Mouse (Mus musculus): ENCODE measurements around the gene Ccl21a. TPM values are rescaled to one million over a fixed set of nuclear protein-coding genes. Genes with fewer than 3 reads are reported as not detected.

The Ccl21a gene
- total RNA-seq (2023): not detected

DNA sequence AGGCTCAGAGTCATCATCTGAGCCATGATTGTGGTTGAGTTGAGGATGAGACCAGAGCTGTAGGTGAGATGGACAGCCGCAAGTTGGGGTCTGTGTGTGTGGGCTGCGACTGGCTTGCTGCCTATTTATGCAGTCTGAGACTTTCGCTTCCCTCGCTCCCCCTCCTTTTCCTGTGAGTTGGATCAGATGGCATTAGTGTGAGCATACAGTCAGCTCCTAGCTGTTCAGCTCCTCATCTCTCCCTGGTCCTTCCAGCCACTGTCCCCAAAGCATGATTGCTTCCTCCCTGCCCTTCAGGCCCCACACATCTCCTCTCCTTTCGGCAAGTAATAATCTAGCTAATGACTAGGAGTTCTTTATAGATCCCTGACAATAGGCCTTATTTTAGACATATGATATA is at the start of gene Ccl21a:
TSS of gene Ccl21a (minus strand) at position 101 of the 400 bp plus-strand sequence.

DNA sequence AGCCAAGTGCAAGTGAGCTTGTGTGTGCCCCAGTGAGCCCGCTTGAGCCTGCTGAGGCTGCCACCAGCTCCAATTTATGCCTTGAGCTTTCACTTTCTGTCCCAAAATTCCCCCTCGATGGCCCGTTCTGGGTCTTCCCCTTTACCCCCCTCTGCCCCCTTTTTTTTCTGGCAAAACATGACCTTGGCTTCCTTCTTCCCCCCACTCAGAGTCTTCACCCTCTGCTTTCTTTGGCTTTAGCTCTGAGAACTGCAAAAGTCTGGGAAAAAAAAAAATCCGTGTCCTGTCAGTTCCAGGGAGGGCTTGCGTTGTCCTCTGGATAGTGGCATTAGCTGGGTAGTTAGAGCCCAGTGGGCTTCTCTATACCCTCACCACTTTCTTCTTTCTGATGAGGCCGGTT is 17.3 kb downstream of the Ccl21a start, which contains the start of gene Ccl19:
TSS of gene Ccl19 (minus strand) at position 101 of the 400 bp plus-strand sequence.

DNA sequence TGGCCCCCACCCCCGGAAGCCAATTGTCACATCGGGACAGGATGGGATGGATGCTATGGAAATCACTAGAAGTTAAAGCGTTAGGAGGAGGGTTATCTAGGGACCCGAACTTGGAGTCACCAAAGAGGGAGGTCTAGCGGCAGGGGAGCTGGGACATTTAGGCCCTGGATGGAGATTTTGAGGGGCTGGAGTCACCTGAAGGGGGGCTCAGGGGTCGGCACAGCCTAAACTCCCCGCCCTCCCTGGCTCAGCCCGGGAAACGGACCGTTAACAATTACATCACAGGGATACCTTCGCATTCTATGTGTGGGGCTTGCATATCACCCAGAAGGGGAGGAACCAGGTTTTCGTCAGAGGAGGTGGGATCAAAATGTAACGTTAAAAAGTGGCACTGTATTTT is 38.5 kb downstream of the Ccl21a start, which contains the start of gene 4930578G10Rik:
TSS of gene 4930578G10Rik (plus strand) at position 301 of the 400 bp plus-strand sequence.

Other genes with a start within 250 kb of the Ccl21a start
- not detected for gene Fam205a2, start 245.8 kb downstream of the Ccl21a start, total RNA-seq (2023)
- gene Gm10591, start 161.8 kb downstream of the Ccl21a start, total RNA-seq (2023): not detected
- gene Gm2564, start 144.3 kb downstream of the Ccl21a start, total RNA-seq (2023): not detected
- not detected for gene Ccl27b, start 118.7 kb downstream of the Ccl21a start, total RNA-seq (2023)
- not detected for gene Il11ra2, start 112.1 kb downstream of the Ccl21a start, total RNA-seq (2023)
- gene 4930578G10Rik, start 38.4 kb downstream of the Ccl21a start, total RNA-seq (2023): not detected
- not detected for gene Ccl19, start 17.4 kb downstream of the Ccl21a start, total RNA-seq (2023)
- gene Fam205a1, start 79.9 kb upstream of the Ccl21a start, total RNA-seq (2023): not detected
- gene Gm12394, start 82.8 kb upstream of the Ccl21a start, total RNA-seq (2023): not detected
- not detected for gene Fam205c, start 100.2 kb upstream of the Ccl21a start, total RNA-seq (2023)
- gene Phf24, start 142.7 kb upstream of the Ccl21a start, total RNA-seq (2023): not detected
- gene Dnajb5, start 175.8 kb upstream of the Ccl21a start, total RNA-seq (2023): 34.9 TPM
- not detected for gene 1700022I11Rik, start 195.6 kb upstream of the Ccl21a start, total RNA-seq (2023)
- 130 TPM for gene Vcp, start 226.5 kb upstream of the Ccl21a start, total RNA-seq (2023)
- gene Fancg, start 236.5 kb upstream of the Ccl21a start, total RNA-seq (2023): 14.8 TPM